Mouse (Mus musculus) large intestine, adult 2 months (tissue): ENCODE measurements around the gene Efcab12. TPM values are rescaled to one million over a fixed set of nuclear protein-coding genes. Genes with fewer than 3 reads are reported as not detected.
"Not testable (repeated sequence)": the region's sequence is repeated elsewhere in the genome, so short reads cannot be mapped to it uniquely, and the experiment has no call there.

ENCODE experiments used
- DNase-seq: peaks from one replicate; pipeline ENCODE4 v3.0.0-alpha.2; 2012; ENCODE audit warnings: low read depth, low spot score
- WGBS: fragments of 180-500 bp; shearing (Covaris S2); methylation state at CpG from one replicate; pipeline ENCODE4 v1.1.7; 2018; 5-methylcytosine and 5-hydroxymethylcytosine counted together
- polyA plus RNA-seq: library from polyadenylated mRNA; depleted of rRNA; stranded (reverse); fragments of >200 nt; gene quantifications from 2 replicates; pipeline ENCODE4 v1.2.3, GENCODE M21; 2012; rRNA removed

The Efcab12 gene
- polyA plus RNA-seq: 0.04 and 0.12 TPM in 2 replicates

GRCm38 (mm10) chr6:115838161-115838597 lies at the start of gene Efcab12:
Efcab12 (minus strand) TSS chr6:115838412.
- 3% methylated on average over 19 of the region's 19 CpGs for WGBS
- peak; percentile 81 for DNase-seq

- DNase-seq: no peak
- WGBS: 43% methylated on average over 4 of the region's 4 CpGs
Measured at GRCm38 (mm10) chr6:115886894-115887293, 48.7 kb upstream of the Efcab12 start.

GRCm38 (mm10) chr6:115884018-115884417 lies 45.8 kb upstream of the Efcab12 start:
- no peak for DNase-seq

GRCm38 (mm10) chr6:115880751-115881150 lies 42.5 kb upstream of the Efcab12 start:
- WGBS: 88% methylated on average over 8 of the region's 8 CpGs
- no peak for DNase-seq

- 70% methylated on average over 6 of the region's 6 CpGs for WGBS
- DNase-seq: no peak
Measured at GRCm38 (mm10) chr6:115879736-115880135, 41.5 kb upstream of the Efcab12 start.

- 59% methylated on average over 6 of the region's 6 CpGs for WGBS
- DNase-seq: no peak
Measured at GRCm38 (mm10) chr6:115878694-115879093, 40.5 kb upstream of the Efcab12 start.

- DNase-seq: no peak
- WGBS: 70% methylated on average over 2 of the region's 2 CpGs
Measured at GRCm38 (mm10) chr6:115877239-115877638, 39.0 kb upstream of the Efcab12 start.

GRCm38 (mm10) chr6:115871318-115871717 lies 33.1 kb upstream of the Efcab12 start:
- WGBS: no CpG with 5 or more reads among the region's 3 CpGs
- not testable (repeated sequence) for DNase-seq

GRCm38 (mm10) chr6:115867157-115867556 lies 28.9 kb upstream of the Efcab12 start:
- WGBS: no CpG with 5 or more reads among the region's 3 CpGs
- DNase-seq: not testable (repeated sequence)

- DNase-seq: no peak
- WGBS: 83% methylated on average over 4 of the region's 4 CpGs
Measured at GRCm38 (mm10) chr6:115865246-115865645, 27.0 kb upstream of the Efcab12 start.

GRCm38 (mm10) chr6:115863340-115863841 lies 25.2 kb upstream of the Efcab12 start:
- no peak for DNase-seq
- 55% methylated on average over 7 of the region's 7 CpGs for WGBS

GRCm38 (mm10) chr6:115860027-115860556 lies 21.9 kb upstream of the Efcab12 start:
- WGBS: 44% methylated on average over 7 of the region's 7 CpGs
- DNase-seq: no peak

- 37% methylated on average over 4 of the region's 4 CpGs for WGBS
- no peak for DNase-seq
Measured at GRCm38 (mm10) chr6:115859258-115859657, 21.0 kb upstream of the Efcab12 start.

GRCm38 (mm10) chr6:115856361-115856745 lies 18.1 kb upstream of the Efcab12 start:
- no peak for DNase-seq
- 67% methylated on average over 4 of the region's 4 CpGs for WGBS

GRCm38 (mm10) chr6:115855733-115856360 lies 17.6 kb upstream of the Efcab12 start:
- WGBS: 75% methylated on average over 3 of the region's 3 CpGs
- no peak for DNase-seq

- no peak for DNase-seq
- 70% methylated on average over 2 of the region's 2 CpGs for WGBS
Measured at GRCm38 (mm10) chr6:115854432-115854831, 16.2 kb upstream of the Efcab12 start.

GRCm38 (mm10) chr6:115853985-115854384 lies 15.8 kb upstream of the Efcab12 start:
- no peak for DNase-seq
- WGBS: 43% methylated on average over 7 of the region's 7 CpGs

- DNase-seq: peak; percentile 99
- under 1% methylated on average over 51 of the region's 51 CpGs for WGBS
Measured at GRCm38 (mm10) chr6:115853091-115853813, 15.0 kb upstream of the Efcab12 start, which contains the start of the genes Mbd4 and Ift122. Mbd4 (minus strand) TSS chr6:115853371. Ift122 (plus strand) TSS chr6:115853470.

- WGBS: 4% methylated on average over 20 of the region's 20 CpGs
- DNase-seq: no peak
Measured at GRCm38 (mm10) chr6:115852446-115853090, 14.4 kb upstream of the Efcab12 start.
